Mouse (Mus musculus) layer of hippocampus, adult 9-11 months (tissue): ENCODE data around the gene Tlr9.

ENCODE experiments used
- DNase-seq: peaks from one replicate; pipeline ENCODE4 v3.0.0; 2022

Gene Tlr9

DNA sequence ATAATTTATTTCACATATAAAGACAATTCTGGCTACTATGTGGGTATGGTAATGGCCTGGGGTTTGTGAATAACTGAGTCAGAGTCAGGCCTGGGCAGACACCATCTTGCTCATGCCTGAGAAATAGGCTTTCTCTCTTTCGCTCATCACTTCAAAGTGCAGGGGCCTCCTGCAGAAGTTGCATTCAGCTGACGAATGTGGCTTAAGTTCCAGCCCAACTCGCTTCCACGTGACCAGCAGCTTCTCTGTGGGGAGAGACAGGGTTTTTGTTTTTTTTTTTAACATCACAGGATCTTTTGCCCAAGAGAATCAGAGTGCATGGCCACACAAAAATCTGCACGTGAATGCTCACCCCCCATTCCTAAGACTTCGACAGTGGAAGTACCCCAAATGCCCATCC lies 11.6 kb downstream of the Tlr9 start:
- no peak for DNase-seq

GRCm38 (mm10) chr9:106235194-106235830 lies 12.9 kb downstream of the Tlr9 start:
- DNase-seq, result no peak

DNA sequence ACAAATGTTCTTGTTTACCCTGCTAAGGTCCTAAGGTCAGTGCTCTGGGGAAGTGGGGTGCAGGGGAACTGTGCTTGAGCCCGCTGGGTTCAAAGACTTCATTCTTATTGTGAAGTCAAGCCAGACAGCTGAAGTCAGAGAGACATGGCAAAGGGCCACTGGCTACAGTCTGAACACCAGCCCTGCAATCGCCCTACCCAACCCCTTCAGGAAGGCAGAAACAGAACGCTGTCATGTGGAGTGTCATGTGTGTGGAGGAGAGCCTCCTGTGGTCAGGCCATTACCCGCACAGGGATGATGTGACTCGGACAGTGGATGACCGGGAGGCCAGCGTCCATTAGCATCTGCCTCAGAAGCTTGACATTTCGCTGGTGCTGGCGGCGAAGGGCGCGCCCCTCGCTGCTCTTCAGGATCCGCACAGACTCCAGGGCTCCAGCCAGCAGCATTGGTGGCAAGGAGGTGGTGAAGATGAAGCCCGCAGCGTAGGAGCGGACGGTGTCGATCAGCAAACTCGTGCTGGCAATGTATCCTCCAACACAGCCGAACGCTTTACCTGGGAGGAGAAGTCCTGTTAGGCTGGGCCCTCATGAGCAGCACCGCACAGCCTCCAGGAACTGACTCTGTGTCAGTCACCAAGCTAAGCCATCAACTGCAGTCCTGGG lies 13.9 kb downstream of the Tlr9 start:
- DNase-seq, result no peak

- DNase-seq, result no peak
Observed at GRCm38 (mm10) chr9:106236818-106237211, 14.4 kb downstream of the Tlr9 start.

GRCm38 (mm10) chr9:106237401-106237800 lies 15.0 kb downstream of the Tlr9 start:
- no peak for DNase-seq

- no peak for DNase-seq
Observed at GRCm38 (mm10) chr9:106237878-106238277, 15.5 kb downstream of the Tlr9 start.

- no peak for DNase-seq
Observed at GRCm38 (mm10) chr9:106241541-106242164, 19.3 kb downstream of the Tlr9 start.

GRCm38 (mm10) chr9:106242813-106243488 lies 20.6 kb downstream of the Tlr9 start:
- no peak for DNase-seq

DNA sequence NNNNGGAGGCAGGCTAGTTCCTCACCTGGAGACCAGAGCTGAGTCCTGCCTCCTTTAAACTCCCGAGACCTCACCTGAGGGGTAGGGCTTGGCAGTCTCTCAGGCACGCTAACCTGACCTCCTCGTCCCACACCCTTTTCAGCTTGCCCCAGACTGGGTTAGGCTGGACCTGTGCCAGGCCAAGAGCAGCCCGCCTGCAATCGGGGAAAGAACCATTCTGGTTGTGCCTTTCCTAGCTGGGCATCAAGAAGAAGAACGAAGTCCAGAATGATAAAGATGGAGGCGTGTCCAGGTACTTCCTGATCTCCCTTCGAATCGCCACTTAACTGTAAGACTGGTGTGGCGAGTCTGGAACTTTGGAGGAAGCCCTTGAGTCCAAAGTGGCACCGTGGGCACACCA lies 27.2 kb downstream of the Tlr9 start:
- DNase-seq, result no peak

DNA sequence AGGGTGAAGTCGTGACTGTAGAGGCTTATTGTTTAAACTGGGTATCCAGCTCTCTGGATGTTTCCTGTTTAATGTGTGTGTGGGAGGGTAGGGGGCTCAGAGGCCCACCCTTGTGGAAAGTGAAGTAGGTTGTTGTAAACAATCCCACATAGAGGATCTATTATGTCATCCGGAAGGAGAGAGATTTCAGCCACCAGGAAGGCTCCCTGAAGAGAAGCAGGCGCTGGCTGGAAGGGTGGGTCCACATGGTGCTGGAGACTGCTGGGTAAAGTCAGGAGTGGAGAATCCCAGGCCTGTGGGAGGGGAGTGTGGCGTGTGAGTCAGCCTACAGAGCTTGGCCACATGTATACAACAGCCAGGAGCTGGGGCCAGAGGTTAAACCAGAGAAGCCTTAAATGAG lies 27.8 kb downstream of the Tlr9 start:
- DNase-seq, result no peak

DNA sequence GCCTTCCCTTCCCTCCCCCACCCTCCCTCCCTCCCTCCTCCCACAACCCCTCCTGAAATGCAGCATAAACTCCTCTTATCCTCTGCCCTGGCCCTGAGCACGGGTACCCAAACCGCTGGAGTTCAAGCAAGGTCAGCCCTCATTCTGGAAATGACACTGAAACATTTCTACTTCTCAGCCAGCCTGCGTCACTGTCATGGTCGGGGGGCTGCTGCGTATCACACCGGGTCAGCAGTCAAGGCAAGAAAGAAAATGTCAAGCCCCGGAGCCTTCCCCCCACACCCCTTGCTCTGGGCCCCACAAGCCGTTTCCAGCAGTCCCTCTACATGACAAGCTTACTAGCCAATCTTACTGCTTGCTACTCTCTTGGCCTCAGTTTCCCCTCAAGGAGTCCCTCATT lies 28.7 kb downstream of the Tlr9 start:
- no peak for DNase-seq

DNA sequence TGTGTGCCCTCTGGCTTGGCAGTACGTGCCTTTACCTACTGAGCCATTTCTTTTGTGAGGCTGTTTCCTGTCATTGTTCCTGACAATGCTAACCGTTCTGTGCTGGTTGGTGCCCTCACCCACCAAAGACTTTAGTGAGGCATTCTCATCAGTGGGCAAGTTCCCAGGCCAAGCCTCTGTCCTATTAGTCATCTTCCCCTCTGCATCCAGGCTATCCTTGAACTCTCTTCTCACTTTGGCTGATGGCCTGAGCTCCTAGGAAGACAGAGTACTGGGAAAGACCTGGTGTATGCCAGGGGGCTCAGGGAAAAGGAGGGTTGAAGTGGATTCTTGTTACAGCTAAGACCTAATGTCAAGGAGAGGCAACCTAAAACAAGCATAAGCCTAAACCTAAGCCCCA lies 31.6 kb downstream of the Tlr9 start:
- DNase-seq, result no peak

- DNase-seq, result no peak
Observed at GRCm38 (mm10) chr9:106258412-106258811, 36.0 kb downstream of the Tlr9 start.

GRCm38 (mm10) chr9:106258990-106259389 lies 36.6 kb downstream of the Tlr9 start:
- no peak for DNase-seq

- no peak for DNase-seq
Observed at GRCm38 (mm10) chr9:106261058-106261457, 38.7 kb downstream of the Tlr9 start.

DNA sequence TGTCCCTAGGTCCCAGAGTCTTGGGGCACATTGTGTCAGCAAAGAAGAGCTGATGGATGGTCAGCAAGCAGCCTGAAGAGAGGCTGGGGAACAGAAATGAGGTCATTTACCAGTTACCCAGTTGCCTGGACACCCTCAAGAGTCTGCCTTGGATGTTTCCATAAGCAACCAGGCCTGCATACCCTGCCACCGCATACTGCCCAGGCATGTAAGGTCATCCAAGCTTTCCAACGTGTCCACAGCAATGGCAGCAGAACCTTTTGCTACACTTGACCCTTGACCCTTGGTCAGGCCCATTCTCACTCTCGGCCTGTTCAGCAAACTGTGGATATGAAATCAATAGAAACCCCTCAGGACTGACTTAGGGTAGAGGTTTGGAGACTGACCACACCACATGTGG lies 39.1 kb downstream of the Tlr9 start:
- no peak for DNase-seq

- no peak for DNase-seq
Observed at GRCm38 (mm10) chr9:106262075-106262474, 39.7 kb downstream of the Tlr9 start.

- DNase-seq, result no peak
Observed at GRCm38 (mm10) chr9:106263381-106263924, 41.1 kb downstream of the Tlr9 start.

- DNase-seq, result no peak
Observed at GRCm38 (mm10) chr9:106265358-106266075, 43.1 kb downstream of the Tlr9 start.

DNA sequence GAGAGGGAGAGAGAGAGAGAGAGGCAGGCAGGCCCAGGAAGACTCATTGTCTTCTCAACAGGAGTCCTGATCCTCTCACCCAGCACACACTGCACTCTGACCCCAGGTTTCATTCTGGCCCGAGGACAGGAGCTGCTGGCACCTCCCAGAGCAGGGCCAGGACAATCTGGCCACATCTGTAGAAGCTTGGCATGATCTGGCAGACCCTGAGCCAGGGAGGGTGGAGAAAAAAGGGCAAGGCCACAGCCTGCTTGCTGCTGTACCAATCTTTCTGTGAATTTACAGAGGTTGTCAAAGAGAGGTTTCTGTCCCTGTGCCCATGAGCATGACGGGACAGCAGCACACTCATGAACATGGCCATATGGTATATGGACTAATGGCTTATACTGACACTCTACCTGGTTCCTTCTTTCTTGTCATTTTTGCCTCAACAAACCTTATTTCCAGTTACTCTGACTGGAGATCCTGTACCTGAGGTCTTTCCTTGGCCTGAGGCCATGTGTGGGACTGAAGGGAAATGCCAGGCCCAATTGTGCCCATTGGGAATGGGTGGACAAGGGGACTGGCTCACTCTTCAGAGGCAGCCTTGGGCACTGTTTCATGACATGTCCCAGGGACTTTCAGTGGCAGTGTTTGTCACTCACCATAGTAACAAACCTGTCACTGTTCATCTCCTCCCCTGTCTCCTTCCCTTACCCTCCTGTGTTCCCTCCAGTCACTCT lies 44.7 kb downstream of the Tlr9 start:
- DNase-seq, result no peak

DNA sequence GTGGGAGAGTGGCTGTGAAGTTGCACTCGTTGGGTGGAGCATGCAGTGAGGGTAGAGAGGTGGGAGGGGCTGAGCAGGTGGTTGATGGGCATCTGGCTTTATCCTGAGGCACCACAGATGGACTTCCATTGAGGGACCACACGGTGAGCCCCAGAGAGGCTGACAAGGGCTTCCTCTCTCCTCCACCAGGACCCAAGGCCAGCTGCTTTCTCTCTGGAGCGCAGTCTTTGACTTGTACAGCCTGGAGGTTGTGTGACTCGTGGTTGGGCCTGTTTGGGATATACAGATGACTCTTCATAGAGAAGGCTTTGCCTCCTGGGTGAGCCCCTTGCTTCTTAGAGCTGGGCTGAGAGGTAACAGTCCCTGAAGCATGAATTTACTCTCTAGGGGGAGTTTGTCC lies 46.0 kb downstream of the Tlr9 start:
- DNase-seq, result no peak

DNA sequence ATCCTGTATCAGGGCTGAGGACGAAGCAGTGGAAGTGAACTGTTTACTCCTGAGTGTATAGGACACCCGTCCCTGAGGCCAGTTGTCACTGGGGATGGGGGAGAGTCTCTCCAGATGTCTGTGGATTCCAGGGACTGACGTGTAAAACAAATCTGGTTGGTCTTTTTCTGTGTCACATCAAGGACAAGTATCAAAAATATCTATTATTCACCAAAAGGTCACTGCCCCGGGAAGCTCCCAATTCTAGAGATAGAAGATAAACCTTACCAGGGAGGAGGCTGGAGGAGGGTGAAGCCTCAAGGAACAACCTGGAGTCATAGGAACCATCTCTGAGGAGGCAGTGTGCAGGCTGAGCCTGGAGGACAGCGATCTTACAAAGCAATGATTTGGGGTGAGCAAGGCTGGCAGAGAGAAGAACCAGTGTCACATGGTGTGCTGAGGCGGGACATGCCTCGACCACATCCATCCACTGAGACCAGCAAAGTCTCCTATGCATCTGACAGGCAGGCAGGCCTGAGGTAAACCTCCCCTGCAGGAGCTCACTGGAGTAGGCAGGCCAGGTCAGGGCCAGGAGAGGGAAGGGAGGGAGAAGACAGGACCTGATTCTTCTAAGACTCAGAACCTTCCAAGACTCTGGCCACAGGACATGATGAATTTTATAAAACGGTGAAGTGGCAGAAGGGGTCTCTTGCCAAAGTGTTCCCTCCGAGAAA lies 46.8 kb downstream of the Tlr9 start:
- DNase-seq, result no peak
